17 mouse cellular contexts compared by ENCODE assay signal in genomic region chr15:77066233-77066632, GRCm38 (mm10). TPM values are rescaled to one million over a fixed set of nuclear protein-coding genes. Genes with fewer than 3 reads are reported as not detected.
"Had no signal": no experiment of that assay in that cellular context is flagged by ENCODE, and none has a peak within 500 bp of the region (broad histone marks: within the 10 kb centered on the region; RNA-seq: fewer than 3 reads in every experiment).

No protein-coding gene starts in this region.

- ATAC-seq: midbrain, embryonic 13.5 days had no signal

- H3K27ac ChIP-seq: intestine, embryonic 15.5 days; limb, embryonic 13.5 days; liver, embryonic 14.5 days; midbrain, embryonic 13.5 days; neural tube, embryonic 15.5 days had no signal

- H3K4me3 ChIP-seq: intestine, embryonic 15.5 days; limb, embryonic 13.5 days; midbrain, embryonic 13.5 days; neural tube, embryonic 15.5 days had no signal

- H3K27me3 ChIP-seq: intestine, embryonic 15.5 days; limb, embryonic 13.5 days; midbrain, embryonic 13.5 days; neural tube, embryonic 15.5 days had no signal

- H3K36me3 ChIP-seq: intestine, embryonic 15.5 days; limb, embryonic 13.5 days; midbrain, embryonic 13.5 days; neural tube, embryonic 15.5 days had no signal

- DNase-seq: kidney, adult 18-20 months; kidney, postnatal 10 days; kidney, postnatal 4 days; lung, adult 18-20 months; right cerebral cortex, postnatal 14 days; thymus, adult 2 months; thymus, postnatal 25 days had no signal

- H3K9me3 ChIP-seq: intestine, embryonic 15.5 days; limb, embryonic 13.5 days; midbrain, embryonic 13.5 days; neural tube, embryonic 15.5 days had no signal

RNA-seq across cellular contexts. Expression of gene Mb, which starts 15.8 kb away (rescaled TPM):
- total RNA-seq: left cerebral cortex, postnatal 36 days; megakaryocyte progenitor cell, adult 5-6 weeks had no signal
- polyA plus RNA-seq: liver, adult 2 months; midbrain, embryonic 13.5 days had no signal

RNA-seq across cellular contexts. Expression of gene Apol6, which starts 21.7 kb away (rescaled TPM):
- total RNA-seq: megakaryocyte progenitor cell, adult 5-6 weeks had no signal
- polyA plus RNA-seq: kidney, embryonic 14.5 days; limb, embryonic 13.5 days; liver, adult 2 months; midbrain, embryonic 13.5 days; neural tube, embryonic 11.5 days; neural tube, embryonic 15.5 days had no signal
